Mouse (Mus musculus) NIH3T3 (cell line): ENCODE measurements around the gene Vmn2r46.
"Not testable (repeated sequence)": the region's sequence is repeated elsewhere in the genome, so short reads cannot be mapped to it uniquely, and the experiment has no call there.

Experiments
- DNase-seq: peaks from one replicate; pipeline ENCODE4 v3.0.0-alpha.2; 2012; ENCODE audit warnings: low read depth

Vmn2r46 gene

GRCm38 (mm10) chr7:9770471-9770870 is at the start of gene Vmn2r46:
TSS of gene Vmn2r46 (minus strand) at chr7:9770571.
- DNase-seq = not testable (repeated sequence)
